In genomic region chr10:7274422-7274821, GRCm38 (mm10) we compare ENCODE assay signal across 13 mouse cellular contexts.
DNase-seq lines count a peak whose midpoint lies in the region; ATAC-seq and TF ChIP-seq lines count a peak whose summit lies in the region.
"Had no signal": no experiment of that assay in that cellular context is flagged by ENCODE, and none has a peak within 500 bp of the region (broad histone marks: within the 10 kb centered on the region; RNA-seq: fewer than 3 reads in every experiment).

No protein-coding gene starts in this region.

- 57% methylated on average over 7 of the region's 7 CpGs for WGBS in heart, embryonic 10.5 days
- WGBS in lung, embryonic 14.5 days: 47% methylated on average over 7 of the region's 7 CpGs
- 46% methylated on average over 7 of the region's 7 CpGs for WGBS in lung, adult 2 months
- WGBS in lung, embryonic 16.5 days: 42% methylated on average over 7 of the region's 7 CpGs
- 92% methylated on average over 7 of the region's 7 CpGs for WGBS in midbrain, embryonic 11.5 days

- no peak overlapping the region for H3K27ac ChIP-seq in heart, embryonic 10.5 days
- H3K27ac ChIP-seq in lung, embryonic 14.5 days (ENCODE audit: low read depth): no peak overlapping the region
- H3K27ac ChIP-seq in lung, embryonic 16.5 days (ENCODE audit: low read length): 0 out of 2 replicates have a peak overlapping the region, but pooled peaks have one; percentile 31
- H3K27ac ChIP-seq in midbrain, embryonic 11.5 days (ENCODE audit: low read depth, low read length): no peak overlapping the region
- H3K27ac ChIP-seq: hindbrain, embryonic 10.5 days; neural tube, embryonic 12.5 days had no signal

- no peak overlapping the region for H3K4me2 ChIP-seq in lung, embryonic 14.5 days
- H3K4me2 ChIP-seq in lung, embryonic 16.5 days (ENCODE audit: low read depth, low read length): no peak overlapping the region
- H3K4me2 ChIP-seq in midbrain, embryonic 11.5 days: no peak overlapping the region
- H3K4me2 ChIP-seq: neural tube, embryonic 12.5 days had no signal

- no peak overlapping the region for H3K9ac ChIP-seq in lung, embryonic 14.5 days
- H3K9ac ChIP-seq in lung, embryonic 16.5 days (ENCODE audit: low read length): no peak overlapping the region
- H3K9ac ChIP-seq in midbrain, embryonic 11.5 days (ENCODE audit: low read length): no peak overlapping the region
- H3K9ac ChIP-seq: neural tube, embryonic 12.5 days had no signal

- no peaks in the 10 kb centered on the region for H3K36me3 ChIP-seq in heart, embryonic 10.5 days
- H3K36me3 ChIP-seq in lung, embryonic 14.5 days (ENCODE audit: insufficient read depth): no peaks in the 10 kb centered on the region
- H3K36me3 ChIP-seq in lung, embryonic 16.5 days (ENCODE audit: control insufficient read depth, insufficient read depth, low read length): no peaks in the 10 kb centered on the region
- H3K36me3 ChIP-seq in midbrain, embryonic 11.5 days (ENCODE audit: control insufficient read depth, insufficient read depth, low read length): no peaks in the 10 kb centered on the region
- H3K36me3 ChIP-seq: hindbrain, embryonic 10.5 days; neural tube, embryonic 12.5 days had no signal

- DNase-seq in heart, adult 11 months: peak; percentile 94
- no peak for DNase-seq in heart, embryonic 10.5 days (ENCODE audit: low spot score)
- DNase-seq in lung, embryonic 14.5 days: peak; percentile 65
- no peak for DNase-seq in lung, adult 2 months
- DNase-seq in embryo, embryonic 9.5 days (ENCODE audit: extremely low spot score): no peak
- DNase-seq in midbrain, embryonic 11.5 days (ENCODE audit: low spot score, missing footprints): no peak
- no peak for DNase-seq in layer of hippocampus, postnatal 14 days (ENCODE audit: low spot score in 2 of 2)
- DNase-seq: cerebellum, adult 18-20 months; midbrain, embryonic 14.5 days had no signal

- TF ChIP-seq CTCF in lung, embryonic 14.5 days (IDR thresholded peaks at IDR 0.05; ENCODE audit: low read depth): no peak
- TF ChIP-seq CTCF in lung, adult 2 months (IDR thresholded peaks at IDR 0.05; ENCODE audit: insufficient read depth, low read length): no peak

- ATAC-seq in lung, embryonic 14.5 days (ENCODE audit: insufficient read depth): peak; percentile 58; the same call in 1 of the 2 replicates
- ATAC-seq in lung, embryonic 16.5 days (ENCODE audit: low read depth): peak; percentile 78
- ATAC-seq in midbrain, embryonic 11.5 days (ENCODE audit: low FRiP score): no peak
- ATAC-seq: intestine, postnatal 0 days had no signal

- no peak for TF ChIP-seq POLR2A in lung, adult 2 months (IDR thresholded peaks at IDR 0.05; ENCODE audit: borderline replicate concordance, extremely low read depth, low read depth, low read length)

- no peaks in the 10 kb centered on the region for H3K27me3 ChIP-seq in heart, embryonic 10.5 days (ENCODE audit: insufficient read depth, poor library complexity, severe bottlenecking)
- no peaks in the 10 kb centered on the region for H3K27me3 ChIP-seq in lung, embryonic 14.5 days (ENCODE audit: insufficient read depth, low read length)
- no peaks in the 10 kb centered on the region for H3K27me3 ChIP-seq in lung, embryonic 16.5 days (ENCODE audit: control insufficient read depth, insufficient read depth, low read depth, low read length)
- no peaks in the 10 kb centered on the region for H3K27me3 ChIP-seq in midbrain, embryonic 11.5 days (ENCODE audit: control insufficient read depth, insufficient read depth, low read length)
- H3K27me3 ChIP-seq: neural tube, embryonic 12.5 days had no signal

- H3K4me3 ChIP-seq in heart, embryonic 10.5 days: no peak overlapping the region
- H3K4me3 ChIP-seq in lung, embryonic 14.5 days (ENCODE audit: low read depth, low read length): no peak overlapping the region
- H3K4me3 ChIP-seq in lung, adult 2 months (replicated peaks; ENCODE audit: extremely low read depth, low read depth, low read length): no peak overlapping the region
- no peak overlapping the region for H3K4me3 ChIP-seq in lung, embryonic 16.5 days (ENCODE audit: low read length)
- H3K4me3 ChIP-seq in midbrain, embryonic 11.5 days (ENCODE audit: low read depth, low read length): no peak overlapping the region
- H3K4me3 ChIP-seq: hindbrain, embryonic 10.5 days; neural tube, embryonic 12.5 days had no signal

- no peaks in the 10 kb centered on the region for H3K4me1 ChIP-seq in heart, embryonic 10.5 days
- H3K4me1 ChIP-seq in lung, embryonic 14.5 days (ENCODE audit: insufficient read depth): no peaks in the 10 kb centered on the region
- no peaks in the 10 kb centered on the region for H3K4me1 ChIP-seq in lung, adult 2 months (ENCODE audit: control insufficient read depth, insufficient read depth, low read length)
- 0 out of 2 replicates have a peak, but pooled peaks cover 5% of the 10 kb centered on the region for H3K4me1 ChIP-seq in lung, embryonic 16.5 days (replicated peaks; ENCODE audit: control insufficient read depth, insufficient read depth, low read length)
- no peaks in the 10 kb centered on the region for H3K4me1 ChIP-seq in midbrain, embryonic 11.5 days (ENCODE audit: control insufficient read depth, insufficient read depth, low read length)
- H3K4me1 ChIP-seq: hindbrain, embryonic 10.5 days; neural tube, embryonic 12.5 days had no signal

- no peaks in the 10 kb centered on the region for H3K9me3 ChIP-seq in heart, embryonic 10.5 days
- H3K9me3 ChIP-seq in lung, embryonic 14.5 days (ENCODE audit: low read depth, low read length): no peaks in the 10 kb centered on the region
- no peaks in the 10 kb centered on the region for H3K9me3 ChIP-seq in lung, embryonic 16.5 days (ENCODE audit: control insufficient read depth, low read length)
- H3K9me3 ChIP-seq in midbrain, embryonic 11.5 days (ENCODE audit: control insufficient read depth, low read length): no peaks in the 10 kb centered on the region
- H3K9me3 ChIP-seq: hindbrain, embryonic 10.5 days; neural tube, embryonic 12.5 days had no signal

Comparison
In these comparisons a context has a peak if more than half of its experiments do, and no peak if none do; other contexts are left out.
1. DNase-seq: peak in heart, adult 11 months (single experiment) and lung, embryonic 14.5 days (single experiment); none in heart, embryonic 10.5 days (single experiment), lung, adult 2 months (single experiment), embryo, embryonic 9.5 days (single experiment), midbrain, embryonic 11.5 days (single experiment) and layer of hippocampus, postnatal 14 days (0 of 2).